Mouse (Mus musculus) liver, embryonic 14.5 days (tissue): ENCODE data around the gene Klhl30. TPM values are rescaled to one million over a fixed set of nuclear protein-coding genes. Genes with fewer than 3 reads are reported as not detected.
A peak's percentile ranks its signal among the peaks of the same experiment; 100 is the strongest.

Experiments used
- ATAC-seq: fragments of 200-750 bp; cut with Nextera tagmentation; 2 replicates; pipeline ENCODE4 v1.8.0; 2017; ENCODE audit warnings: moderate number of reproducible peaks, mild to moderate bottlenecking, moderate library complexity; ENCODE audit not compliant: insufficient read depth
- DNase-seq, 3 experiments: peaks; one replicate each; pipeline ENCODE4 v3.0.0-alpha.2; 2012 to 2013; ENCODE audit warnings: low read depth in 3 of 3, low spot score in 3 of 3
- H3K27ac ChIP-seq: fragments of 300-500 bp; sonication (generic); 2 replicates; pipeline ENCODE4 v1.5.1; 2014; ENCODE audit warnings: moderate library complexity, mild to moderate bottlenecking, control low read depth, inconsistent platforms
- H3K27me3 ChIP-seq: fragments of 300-500 bp; sonication (generic); 2 replicates; pipeline ENCODE4 v1.6.1; 2014; ENCODE audit warnings: mild to moderate bottlenecking, low read length, moderate library complexity; ENCODE audit not compliant: control insufficient read depth, insufficient read depth
- H3K36me3 ChIP-seq: fragments of 300-500 bp; sonication (generic); replicated peaks from 2 replicates; pipeline ENCODE4 v1.6.1; 2014; ENCODE audit warnings: low read depth; ENCODE audit not compliant: control insufficient read depth, insufficient read depth
- H3K4me1 ChIP-seq, 2 experiments: fragments of 200-500 bp in 1 of 2; fragments of 300-500 bp in 1 of 2; sonication (generic) in 1 of 2; replicated peaks; 2 replicates each; pipeline ENCODE4 v1.6.1; 2012 to 2014; ENCODE audit warnings: antibody characterized with exemption in 1 of 2, inconsistent platforms in 1 of 2, low read length in 1 of 2; ENCODE audit not compliant: control insufficient read depth in 2 of 2, insufficient read depth in 2 of 2
- H3K4me2 ChIP-seq: fragments of 300-500 bp; sonication (generic); 2 replicates; pipeline ENCODE4 v1.6.1; 2014; ENCODE audit warnings: low read depth, mild to moderate bottlenecking, control low read depth, moderate library complexity
- H3K4me3 ChIP-seq, 2 experiments: fragments of 200-500 bp in 1 of 2; fragments of 300-500 bp in 1 of 2; sonication (generic) in 1 of 2; 2 replicates each; pipeline ENCODE4 v1.5.1; 2012 to 2014; ENCODE audit warnings: low read depth in 2 of 2, low read length in 2 of 2, mild to moderate bottlenecking in 2 of 2, control low read depth in 1 of 2, inconsistent platforms in 1 of 2, moderate library complexity in 1 of 2; ENCODE audit not compliant: insufficient read depth in 1 of 2
- H3K9ac ChIP-seq: fragments of 300-500 bp; sonication (generic); replicated peaks from 2 replicates; pipeline ENCODE4 v1.6.1; 2014; ENCODE audit warnings: mild to moderate bottlenecking, control low read depth, moderate library complexity
- H3K9me3 ChIP-seq: fragments of 300-500 bp; sonication (generic); 2 replicates; pipeline ENCODE4 v1.6.1; 2016; ENCODE audit warnings: low read length, mixed read lengths; ENCODE audit not compliant: control insufficient read depth
- CTCF ChIP-seq: IDR thresholded peaks from 2 replicates; pipeline ENCODE4 v1.5.1; 2016; ENCODE audit warnings: antibody characterized with exemption, low read depth, control low read depth
- EP300 ChIP-seq: IDR thresholded peaks from 2 replicates; pipeline ENCODE4 v1.6.1; 2016; ENCODE audit warnings: antibody characterized with exemption, low read depth
- WGBS: fragments of 180-500 bp; shearing (Covaris S2); extraction: QIAGEN DNeasy Blood & Tissue Kit; methylation state at CpG from one replicate; pipeline ENCODE4 v1.1.7; 2014; ENCODE audit not compliant: insufficient replicate concordance; 5-methylcytosine and 5-hydroxymethylcytosine counted together
- polyA plus RNA-seq, 2 experiments: library from polyadenylated mRNA; depleted of rRNA in 1 of 2; stranded (reverse) in 1 of 2; unstranded in 1 of 2; fragments of >200 nt; fragmentation: Nextera tagmentation in 1 of 2; extraction: Ambion mirVana in 1 of 2; gene quantifications; 2 replicates each; pipeline versions ENCODE4 v1.2.1 to v1.2.3; 2012 to 2014

The Klhl30 gene
- polyA plus RNA-seq (2012; rRNA removed), result 0.01 and 0.02 TPM in 2 replicates
- not detected in 2 replicates for polyA plus RNA-seq (2014; fragmentation: Nextera tagmentation; extraction: Ambion mirVana)

DNA sequence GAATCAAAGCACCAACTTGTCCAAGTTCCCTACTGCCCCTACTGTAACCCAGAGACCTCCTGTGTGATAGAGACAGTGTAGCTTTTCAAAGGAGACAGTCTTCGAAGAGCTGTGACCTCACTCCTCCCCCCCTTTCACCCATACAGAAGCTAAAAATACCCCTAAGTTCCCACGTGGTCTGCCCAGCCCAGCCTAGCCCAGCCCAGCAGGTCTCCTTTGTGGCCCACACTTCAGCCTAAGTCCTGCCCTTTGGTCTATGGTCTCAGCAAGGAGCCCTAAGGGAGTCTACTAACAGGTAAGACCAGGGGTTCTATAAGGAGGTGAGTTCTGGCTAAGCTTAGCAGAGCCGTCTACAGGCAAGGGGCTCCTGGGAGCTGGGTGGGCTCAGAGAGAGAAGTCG, at the start of gene Klhl30:
Klhl30 (plus strand) TSS at position 176 of the 400 bp plus-strand sequence.
- DNase-seq (no peak), ATAC-seq (no peak)
- Histone ChIP-seq H3K4me3 (no peak within 1 kb of the TSS), H3K9ac (no peak within 1 kb of the TSS), H3K27me3 (peaks cover 10% of the 10 kb centered on the region), H3K4me1 (no peaks in the 10 kb centered on the region), H3K9me3 (no peaks in the 10 kb centered on the region), H3K4me2 (no peak within 1 kb of the TSS), H3K27ac (no peak within 1 kb of the TSS), H3K36me3 (no peaks in the 10 kb centered on the region)
- TF ChIP-seq EP300, result no peak
- TF ChIP-seq CTCF, result no peak
- 39% methylated on average over 4 of the region's 4 CpGs for WGBS

DNA sequence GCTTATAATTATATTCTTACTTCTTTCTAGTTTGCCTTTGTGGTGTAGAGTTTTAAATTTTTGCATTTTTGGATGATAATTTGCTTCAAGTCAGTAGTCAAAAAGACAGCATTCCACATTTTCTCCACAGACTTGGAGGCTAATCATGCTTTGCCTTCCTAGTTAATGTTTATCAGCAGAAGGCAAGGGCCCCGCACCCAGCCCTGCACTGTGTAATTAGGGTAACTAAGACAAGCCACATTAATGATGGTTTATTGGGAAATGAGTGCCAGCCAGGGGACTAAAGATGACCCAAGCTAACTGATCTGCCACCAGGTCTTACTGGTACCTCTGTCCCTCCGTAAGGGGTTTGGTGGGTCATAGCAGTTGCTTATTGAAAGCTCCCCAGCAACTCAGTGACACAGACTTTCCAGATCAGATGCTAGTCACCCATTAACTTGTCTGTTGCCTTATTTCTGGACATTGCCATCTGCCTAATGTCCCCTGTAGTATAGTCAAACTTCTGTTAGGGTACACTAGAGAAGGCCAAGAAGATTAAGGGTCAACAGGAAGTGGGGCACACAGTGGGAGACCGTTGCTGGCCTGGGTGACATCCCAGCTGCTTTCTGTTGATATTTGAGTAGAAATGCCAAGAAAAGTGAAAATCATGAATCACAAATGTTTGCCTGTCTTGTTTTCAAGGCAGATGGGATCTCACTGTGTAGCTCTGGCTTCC, 49.5 kb upstream of the Klhl30 start:
- Histone ChIP-seq H3K4me2 (peak overlapping the region; percentile 31), H3K36me3 (peaks cover 19% of the 10 kb centered on the region), H3K9ac (no peak overlapping the region; the same call in 1 of the 2 replicates), H3K4me1 (peaks cover 19 to 34% of the 10 kb centered on the region in 2 experiments), H3K9me3 (no peaks in the 10 kb centered on the region), H3K4me3 (no peak overlapping the region), H3K27me3 (no peaks in the 10 kb centered on the region), H3K27ac (peak overlapping the region; percentile 2; the same call in 1 of the 2 replicates)
- TF ChIP-seq EP300, result no peak
- no peak for TF ChIP-seq CTCF
- WGBS, result 45% methylated on average over 3 of the region's 3 CpGs
- ATAC-seq (no peak), DNase-seq (no peak)

DNA sequence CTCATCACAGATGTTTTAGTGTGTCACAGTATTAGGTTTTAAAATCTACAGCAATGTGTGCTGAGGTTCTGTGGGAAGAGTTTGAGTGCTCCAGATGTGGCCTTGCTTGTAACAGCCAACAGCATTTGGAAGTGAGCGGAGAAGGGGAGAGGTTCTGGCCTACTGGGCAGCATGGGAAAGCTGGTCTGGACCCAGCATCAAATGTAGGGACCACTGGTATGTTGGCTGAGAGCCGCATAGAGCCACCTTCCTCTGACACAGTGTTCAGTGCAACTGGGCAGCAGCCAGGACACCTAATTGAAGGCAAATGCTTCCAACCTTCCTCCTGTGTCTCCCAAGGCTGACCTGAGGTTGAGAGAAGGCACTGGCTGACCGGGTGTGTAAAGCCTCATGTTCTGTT, 48.8 kb upstream of the Klhl30 start:
- no peak for ATAC-seq
- no peak overlapping the region for H3K9ac ChIP-seq
- H3K4me1 ChIP-seq, result peaks cover 19 to 34% of the 10 kb centered on the region in 2 experiments
- DNase-seq, result no peak
- H3K36me3 ChIP-seq, result peaks cover 21% of the 10 kb centered on the region
- no peaks in the 10 kb centered on the region for H3K27me3 ChIP-seq
- H3K4me2 ChIP-seq, result no peak overlapping the region
- no peak for TF ChIP-seq CTCF
- no peak for TF ChIP-seq EP300
- H3K27ac ChIP-seq, result peak overlapping the region; percentile 9; the same call in 1 of the 2 replicates
- no peak overlapping the region for H3K4me3 ChIP-seq
- no peaks in the 10 kb centered on the region for H3K9me3 ChIP-seq
- 73% methylated on average over 3 of the region's 3 CpGs for WGBS

DNA sequence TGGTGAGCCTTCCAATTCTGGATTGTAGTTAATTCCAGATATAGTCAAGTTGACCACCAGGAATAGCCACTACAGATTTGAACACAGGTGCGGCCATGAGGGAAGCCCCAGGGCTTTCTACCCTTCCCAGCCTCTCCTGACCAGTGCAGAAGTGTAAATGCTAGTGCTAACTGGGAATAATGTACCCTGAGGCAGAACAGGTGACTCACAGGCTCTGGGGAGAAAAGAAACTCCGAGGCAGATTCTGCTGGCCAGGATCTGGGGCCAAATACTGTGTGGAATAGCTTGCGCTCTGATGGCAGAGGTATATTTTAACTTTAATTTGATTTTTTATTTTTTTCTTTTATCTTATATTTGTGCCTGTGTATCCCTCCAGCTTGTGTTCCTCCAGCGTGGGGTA, 46.2 kb upstream of the Klhl30 start:
- Histone ChIP-seq H3K9me3 (no peaks in the 10 kb centered on the region), H3K27me3 (no peaks in the 10 kb centered on the region), H3K4me3 (no peak overlapping the region), H3K36me3 (peaks cover 43% of the 10 kb centered on the region), H3K4me2 (no peak overlapping the region), H3K9ac (no peak overlapping the region), H3K27ac (no peak overlapping the region), H3K4me1 (peaks cover 10 to 23% of the 10 kb centered on the region in 2 experiments)
- DNase-seq (no peak), ATAC-seq (no peak)
- TF ChIP-seq CTCF (no peak), EP300 (no peak)
- 81% methylated on average over 4 of the region's 4 CpGs for WGBS

DNA sequence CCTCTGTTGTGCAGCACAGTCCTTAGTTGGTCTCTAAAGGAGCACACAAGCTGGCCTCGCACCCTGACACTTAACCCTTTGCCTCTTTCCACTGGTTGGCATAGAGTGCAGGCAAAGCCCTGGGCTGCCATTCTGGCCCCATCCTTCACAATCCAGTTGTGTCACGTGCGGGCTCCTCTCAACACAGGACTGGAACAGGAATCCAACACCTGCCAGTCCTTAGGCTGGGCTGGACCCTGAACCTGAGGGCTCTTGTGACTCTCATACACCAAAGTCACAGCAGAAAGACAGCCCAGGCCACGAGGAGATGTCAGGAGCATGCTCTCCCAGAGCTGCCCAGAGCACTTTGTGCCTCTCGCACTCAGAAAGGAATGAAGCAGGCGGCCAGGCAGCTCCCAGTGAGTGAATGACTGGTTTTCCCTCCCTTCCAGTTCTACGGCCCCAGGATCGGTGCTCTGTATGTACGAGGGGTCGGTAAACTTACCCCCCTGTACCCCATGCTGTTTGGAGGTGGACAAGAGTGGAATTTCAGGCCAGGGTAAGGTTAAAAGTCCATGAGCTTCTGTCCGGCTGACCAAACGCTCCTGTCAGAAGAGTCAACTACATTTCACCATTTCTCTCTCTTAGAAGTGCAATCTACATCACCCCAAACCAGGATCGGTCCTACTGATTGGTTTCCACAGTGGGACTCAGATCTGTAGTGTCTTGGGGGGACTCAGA, 41.3 kb upstream of the Klhl30 start:
- no peaks in the 10 kb centered on the region for H3K27me3 ChIP-seq
- H3K4me3 ChIP-seq, result no peak overlapping the region
- H3K9me3 ChIP-seq, result no peaks in the 10 kb centered on the region
- H3K36me3 ChIP-seq, result peaks cover 47% of the 10 kb centered on the region
- TF ChIP-seq EP300 (no peak), CTCF (no peak)
- peak; percentile 31; the same call in 1 of the 2 replicates for ATAC-seq
- no peak for DNase-seq
- H3K4me1 ChIP-seq, result no peaks in the 10 kb centered on the region
- no peak overlapping the region for H3K4me2 ChIP-seq
- no peak overlapping the region for H3K27ac ChIP-seq
- H3K9ac ChIP-seq, result no peak overlapping the region
- 75% methylated on average over 13 of the region's 13 CpGs for WGBS
